Mouse (Mus musculus) right cerebral cortex, postnatal 14 days (tissue): ENCODE results near the gene Nr5a2.

Source experiments
- DNase-seq: peaks from one replicate; pipeline ENCODE4 v3.0.0; 2022

The Nr5a2 gene

DNA sequence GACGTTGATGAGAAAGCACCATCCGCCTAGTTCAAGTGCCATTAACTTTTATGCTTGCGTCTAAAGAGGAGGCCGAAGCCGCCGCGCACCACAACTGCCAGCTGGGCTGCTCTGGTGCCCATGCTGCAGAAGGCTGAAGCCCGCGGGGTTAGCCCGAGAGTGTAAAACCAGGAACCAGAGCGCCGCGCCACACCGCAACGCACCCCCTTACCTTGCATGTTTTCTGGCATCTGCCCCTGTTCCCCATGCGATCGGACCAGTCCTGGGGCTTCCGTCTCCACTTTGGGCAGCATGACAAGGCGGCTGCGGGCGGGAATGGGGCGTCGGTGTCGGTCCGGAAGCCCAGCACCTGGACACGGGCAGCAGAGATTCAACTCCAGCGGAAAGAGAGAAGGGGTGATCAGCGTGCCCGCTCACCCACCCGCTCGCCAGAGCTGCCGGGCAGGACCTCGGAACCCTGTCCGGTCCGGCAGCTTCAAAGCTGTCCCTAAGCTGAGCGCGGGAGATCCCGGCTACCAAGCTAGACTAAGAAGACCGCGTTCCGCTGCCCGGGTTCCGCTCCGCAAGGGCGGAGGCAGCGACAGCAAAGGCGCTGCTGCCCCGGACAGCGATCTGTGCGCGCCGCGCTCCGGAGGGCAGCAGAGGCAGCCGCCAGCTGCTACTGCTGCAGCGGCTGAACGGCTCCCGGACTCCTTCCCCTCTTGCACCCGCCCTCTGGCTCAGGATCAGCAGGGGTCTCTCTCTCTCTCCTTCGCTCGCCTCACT is 11.6 kb downstream of the Nr5a2 start:
- peak; percentile 29 for DNase-seq

- DNase-seq, result no peak
Observed at GRCm38 (mm10) chr1:136948127-136948422, 12.2 kb downstream of the Nr5a2 start.

- DNase-seq, result no peak
Observed at GRCm38 (mm10) chr1:136947394-136948126, 12.7 kb downstream of the Nr5a2 start.

GRCm38 (mm10) chr1:136946806-136947393 is 13.3 kb downstream of the Nr5a2 start:
- DNase-seq, result no peak

GRCm38 (mm10) chr1:136946404-136946803 is 13.8 kb downstream of the Nr5a2 start:
- DNase-seq, result no peak

- no peak for DNase-seq
Observed at GRCm38 (mm10) chr1:136945876-136946275, 14.4 kb downstream of the Nr5a2 start.

- no peak for DNase-seq
Observed at GRCm38 (mm10) chr1:136945426-136945825, 14.8 kb downstream of the Nr5a2 start.

DNA sequence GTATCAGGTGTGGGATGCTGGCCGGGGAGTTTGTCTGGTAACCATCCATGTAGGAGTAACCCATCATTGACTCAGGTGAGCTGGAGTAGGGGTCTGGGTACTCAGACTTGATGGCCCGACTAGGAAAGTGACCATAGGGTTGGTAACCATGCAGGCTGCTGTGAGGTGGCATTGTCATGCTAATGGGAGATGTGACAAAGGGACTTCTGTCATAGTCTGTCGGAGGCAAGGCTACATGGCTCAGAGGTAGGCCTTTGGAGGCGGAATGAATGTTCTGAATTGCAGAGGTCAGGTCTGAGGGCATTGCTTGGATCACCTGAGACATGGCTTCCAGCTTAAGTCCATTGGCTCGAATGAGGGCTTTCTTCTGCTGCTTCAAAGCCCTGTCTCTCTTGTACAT is 19.6 kb downstream of the Nr5a2 start:
- DNase-seq, result no peak

DNA sequence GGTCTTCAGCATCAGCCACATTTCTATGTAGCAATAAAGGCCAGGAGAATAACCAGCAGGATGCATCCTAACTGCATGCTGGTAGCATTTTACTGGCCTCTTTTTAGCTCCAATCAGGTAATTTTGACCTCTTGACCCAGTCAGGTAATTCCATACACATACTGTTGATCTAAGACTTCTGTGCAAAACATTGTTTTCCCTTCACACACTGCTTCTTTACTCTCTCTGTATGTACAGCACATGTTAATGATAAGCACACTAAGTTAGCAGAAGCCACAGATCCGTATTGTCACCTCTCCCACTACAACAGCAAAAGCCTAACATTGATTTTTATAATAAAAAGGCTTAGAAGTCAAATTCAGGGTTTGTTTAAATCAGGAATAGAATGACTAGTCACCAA is 21.0 kb downstream of the Nr5a2 start:
- DNase-seq, result no peak

DNA sequence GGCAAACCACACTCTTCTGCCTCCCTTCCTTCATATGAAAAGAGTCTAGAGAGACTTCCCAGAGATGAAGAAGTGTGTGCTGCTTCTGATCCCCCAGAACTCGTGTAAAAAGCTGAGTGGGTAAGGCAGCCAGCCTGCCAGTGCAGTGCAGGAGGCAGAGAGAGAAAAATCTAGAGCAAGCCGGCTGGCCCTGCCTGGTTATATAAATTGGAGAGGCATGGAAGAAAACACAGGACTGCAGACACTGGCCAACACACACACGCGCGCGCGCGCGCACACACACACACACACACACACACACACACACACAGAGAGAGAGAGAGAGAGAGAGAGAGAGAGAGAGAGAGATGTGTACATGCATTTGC is 24.3 kb downstream of the Nr5a2 start:
- peak; percentile 17 for DNase-seq

- no peak for DNase-seq
Observed at GRCm38 (mm10) chr1:136935316-136935959, 24.8 kb downstream of the Nr5a2 start.

GRCm38 (mm10) chr1:136934051-136934450 is 26.2 kb downstream of the Nr5a2 start:
- DNase-seq, result no peak

DNA sequence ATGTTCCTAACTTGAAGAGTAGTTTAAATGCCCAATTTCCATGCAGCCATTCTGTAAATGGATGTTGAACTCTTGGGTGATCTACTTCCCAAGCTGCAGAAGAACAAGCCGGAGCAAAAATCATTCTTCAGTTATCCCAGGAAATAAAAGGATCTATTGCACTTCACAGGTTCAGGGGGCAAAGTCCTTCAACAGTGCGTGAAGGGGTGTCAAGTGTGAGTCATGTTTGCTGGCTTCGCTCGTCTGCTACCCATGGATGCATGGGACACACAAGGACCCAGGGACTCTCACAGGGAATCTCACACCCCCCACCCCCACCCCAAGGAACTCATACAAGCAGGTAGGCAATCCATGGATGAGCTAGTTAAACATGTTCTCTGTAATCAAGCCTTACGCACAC is 29.2 kb downstream of the Nr5a2 start:
- no peak for DNase-seq

DNA sequence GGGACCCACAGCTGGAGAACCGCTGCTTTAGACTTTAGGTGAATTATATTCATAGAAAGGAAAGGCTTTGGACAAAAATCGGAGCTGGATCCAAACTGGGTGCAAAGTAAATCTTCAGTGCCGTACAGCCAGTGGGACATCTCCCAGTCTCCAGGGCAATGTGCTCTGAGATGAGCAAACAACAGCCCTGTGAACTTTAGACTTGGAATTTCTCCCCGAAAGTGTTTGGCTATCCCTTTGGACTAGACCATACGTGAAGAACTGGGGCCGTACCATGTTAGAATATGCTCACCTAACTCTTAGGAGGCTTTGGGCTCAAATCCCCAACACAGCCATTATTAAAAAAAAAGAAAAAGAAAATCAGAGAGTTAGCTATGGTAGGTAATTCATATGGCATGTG is 30.5 kb downstream of the Nr5a2 start:
- DNase-seq, result no peak

GRCm38 (mm10) chr1:136927428-136927827 is 32.8 kb downstream of the Nr5a2 start:
- DNase-seq, result no peak

GRCm38 (mm10) chr1:136926026-136926425 is 34.2 kb downstream of the Nr5a2 start:
- no peak for DNase-seq

- no peak for DNase-seq
Observed at GRCm38 (mm10) chr1:136920089-136920488, 40.2 kb downstream of the Nr5a2 start.

GRCm38 (mm10) chr1:136918791-136919190 is 41.5 kb downstream of the Nr5a2 start:
- DNase-seq, result no peak

DNA sequence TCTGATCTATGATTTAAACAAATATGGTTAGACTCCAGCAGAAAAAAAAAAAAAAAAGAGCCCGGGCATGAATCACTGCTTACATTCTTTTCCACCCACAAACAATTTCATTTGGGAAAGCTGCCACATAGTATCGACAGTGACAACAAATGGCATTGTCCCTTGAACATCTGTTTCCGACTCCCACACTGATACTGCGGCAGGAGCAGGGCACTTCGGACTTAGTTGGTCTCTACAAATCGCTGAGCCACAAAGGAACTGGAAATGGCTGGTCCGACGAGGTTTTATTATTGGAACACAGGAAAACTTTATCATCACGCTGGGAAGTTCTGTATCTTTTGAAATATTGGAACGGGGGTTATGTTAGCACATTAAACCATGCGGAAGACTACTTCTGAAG is 44.8 kb downstream of the Nr5a2 start:
- no peak for DNase-seq

- no peak for DNase-seq
Observed at GRCm38 (mm10) chr1:136911996-136912395, 48.3 kb downstream of the Nr5a2 start.

- no peak for DNase-seq
Observed at GRCm38 (mm10) chr1:136911594-136911860, 48.7 kb downstream of the Nr5a2 start.

DNA sequence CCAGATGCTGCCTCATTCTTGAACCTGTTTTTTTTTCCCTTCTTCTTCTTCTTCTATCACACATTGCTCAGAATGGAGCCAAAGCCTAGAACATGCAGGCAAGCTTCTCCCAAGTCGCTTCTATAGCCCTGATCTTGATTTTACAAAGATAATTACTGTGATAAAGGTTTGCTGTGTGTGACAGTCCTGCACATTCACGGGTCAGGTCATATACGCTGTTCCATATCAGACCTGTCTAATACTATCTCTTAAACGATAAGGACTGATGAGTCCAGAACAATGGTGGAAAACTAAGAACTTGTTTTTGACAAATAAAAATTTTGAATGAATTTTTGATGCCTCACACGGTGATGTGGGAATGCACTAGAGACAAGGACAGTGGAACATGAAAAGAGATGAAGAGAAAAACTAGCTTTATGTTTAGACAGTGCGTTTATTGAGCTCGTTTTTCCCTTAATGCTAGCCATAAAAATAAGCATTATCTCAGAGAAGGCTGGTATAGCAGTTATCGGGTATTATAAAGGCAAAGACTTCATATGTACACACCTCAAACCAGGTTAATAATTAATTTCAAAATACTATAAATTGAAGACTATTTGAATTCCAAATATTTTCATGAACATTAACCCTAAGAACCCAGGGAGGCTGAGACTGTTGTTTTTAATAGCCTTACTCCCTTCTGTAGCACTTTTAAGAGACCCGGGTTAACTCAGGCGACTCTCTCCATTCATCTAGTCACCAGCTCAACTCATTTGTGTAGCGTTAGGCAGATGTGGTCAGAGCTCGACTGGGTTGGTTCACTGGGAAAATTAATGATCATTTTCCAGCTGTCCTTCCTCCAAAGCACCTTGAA is 49.3 kb downstream of the Nr5a2 start:
- DNase-seq, result no peak

GRCm38 (mm10) chr1:136910144-136910543 is 50.1 kb downstream of the Nr5a2 start:
- no peak for DNase-seq
